Mouse (Mus musculus) CD4-positive, CD25-positive, alpha-beta regulatory T cell, adult 4 months (primary cell): ENCODE data around the gene Ccdc189. TPM values are rescaled to one million over a fixed set of nuclear protein-coding genes. Genes with fewer than 3 reads are reported as not detected.
A peak's percentile ranks its signal among the peaks of the same experiment; 100 is the strongest.
"Not testable (repeated sequence)": the region's sequence is repeated elsewhere in the genome, so short reads cannot be mapped to it uniquely, and the experiment has no call there.

ENCODE experiments used
- ATAC-seq: one replicate; pipeline ENCODE4 v1.8.0; 2017
- polyA plus RNA-seq, 2 experiments: library from polyadenylated mRNA; unstranded; fragments of 100-300 nt; shearing (Covaris generic); gene quantifications; one replicate each; pipeline ENCODE4 v1.2.1; 2017

Gene Ccdc189
- polyA plus RNA-seq = under 1 TPM; 0.56 to 0.70 TPM

- ATAC-seq = peak; percentile 97
Observed at GRCm38 (mm10) chr7:127588011-127588871, at the start of gene Ccdc189, which contains the start of gene Rnf40. TSS of gene Ccdc189 (minus strand) at chr7:127588595. TSS of gene Rnf40 (plus strand) at chr7:127588767.

GRCm38 (mm10) chr7:127636963-127637362 is 48.6 kb upstream of the Ccdc189 start:
- no peak for ATAC-seq

- no peak for ATAC-seq
Observed at GRCm38 (mm10) chr7:127631416-127631815, 43.0 kb upstream of the Ccdc189 start.

GRCm38 (mm10) chr7:127628646-127629045 is 40.3 kb upstream of the Ccdc189 start:
- ATAC-seq = peak; percentile 86

DNA sequence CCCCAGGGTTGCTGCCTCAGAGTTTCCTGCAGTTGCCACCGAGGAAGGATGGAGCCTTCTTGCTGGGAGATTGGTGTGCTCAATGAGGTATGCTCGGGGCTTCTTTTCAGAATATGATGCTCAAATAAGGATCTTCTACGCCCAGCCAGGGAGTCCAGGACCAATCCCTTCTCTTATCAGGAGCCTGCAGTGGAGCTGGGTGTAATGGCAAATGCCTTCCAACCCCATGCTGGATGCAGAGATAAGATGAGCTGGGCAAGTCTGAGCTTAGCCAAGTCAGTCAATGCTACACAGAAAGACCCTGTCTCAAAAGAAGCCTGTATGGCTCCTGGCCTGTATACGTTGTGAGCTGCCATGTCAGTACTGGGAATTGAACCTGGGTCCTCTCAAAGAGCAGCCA is 38.1 kb upstream of the Ccdc189 start:
- no peak for ATAC-seq

- no peak for ATAC-seq
Observed at GRCm38 (mm10) chr7:127626039-127626438, 37.6 kb upstream of the Ccdc189 start.

- not testable (repeated sequence) for ATAC-seq
Observed at GRCm38 (mm10) chr7:127618402-127618801, 30.0 kb upstream of the Ccdc189 start.

- ATAC-seq = no peak
Observed at GRCm38 (mm10) chr7:127617962-127618361, 29.6 kb upstream of the Ccdc189 start.

DNA sequence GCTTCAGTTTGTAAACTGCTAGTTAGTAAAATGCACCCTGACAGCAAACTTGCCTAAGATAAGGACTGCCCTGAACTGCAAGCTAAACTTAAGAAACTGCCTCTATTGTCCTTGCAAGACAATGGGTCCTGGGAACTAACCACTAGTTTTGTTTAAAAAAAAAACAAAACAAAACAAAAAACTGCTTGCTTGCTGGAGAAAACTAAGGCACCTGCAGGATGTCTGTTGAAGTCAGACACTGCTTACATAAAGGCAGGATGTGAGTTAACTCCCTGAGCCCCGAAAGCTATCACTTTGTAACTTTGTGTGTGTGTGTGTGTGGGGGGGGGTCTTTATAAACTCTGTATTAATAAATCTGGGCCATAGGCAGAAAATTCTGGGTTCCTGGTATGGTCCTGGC is 28.5 kb upstream of the Ccdc189 start:
- ATAC-seq = no peak

GRCm38 (mm10) chr7:127616336-127616735 is 27.9 kb upstream of the Ccdc189 start:
- no peak for ATAC-seq

DNA sequence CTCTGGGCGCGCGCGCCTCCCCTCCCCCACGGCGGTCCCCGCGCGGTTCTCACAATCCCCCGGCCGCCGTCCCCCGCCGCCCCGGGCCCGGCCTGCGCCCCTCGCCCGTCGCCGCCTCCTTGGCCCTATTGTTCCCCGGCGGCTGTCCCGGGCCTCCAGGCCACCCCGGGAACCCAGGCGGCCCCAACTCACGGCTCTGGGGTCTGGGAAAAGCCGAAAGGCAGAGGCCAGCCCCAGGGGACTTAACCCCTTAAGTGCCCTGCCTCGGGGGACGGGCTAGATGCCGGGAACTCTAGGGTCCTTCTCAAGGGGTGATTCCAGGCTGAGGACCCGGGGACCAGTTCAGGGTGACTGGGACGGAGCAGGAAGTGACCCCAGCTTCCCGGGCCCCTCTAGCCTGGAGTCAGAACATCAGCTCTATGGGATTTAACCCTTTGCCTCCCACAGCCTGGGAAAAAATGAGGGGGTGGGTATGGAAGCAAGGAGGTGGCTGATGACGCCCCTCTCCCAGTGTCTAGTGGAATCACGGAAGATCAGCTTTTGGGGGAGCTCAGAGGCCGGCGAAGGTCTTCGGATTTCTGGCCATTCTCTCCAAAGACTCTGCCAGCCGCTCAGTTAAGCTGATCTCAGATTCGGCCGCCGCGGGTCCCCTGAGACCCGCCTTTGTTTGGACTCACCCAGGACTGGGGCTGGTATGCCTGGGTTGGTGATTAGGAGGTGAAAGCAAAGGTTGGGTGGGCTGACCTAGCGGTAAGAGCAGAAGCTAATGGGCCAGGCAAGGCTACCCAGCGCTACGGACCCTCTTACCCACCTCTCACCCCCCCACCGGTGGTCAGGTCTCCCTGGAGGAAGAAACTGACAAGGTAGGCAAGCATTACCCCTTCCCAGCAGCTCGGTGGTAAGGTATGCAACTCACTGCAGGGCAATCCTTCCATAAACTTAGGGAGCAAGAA is 26.8 kb upstream of the Ccdc189 start, which contains the start of gene Zfp629:
Zfp629 (minus strand) TSS at position 907 of the 953 bp plus-strand sequence.
- ATAC-seq = no peak

DNA sequence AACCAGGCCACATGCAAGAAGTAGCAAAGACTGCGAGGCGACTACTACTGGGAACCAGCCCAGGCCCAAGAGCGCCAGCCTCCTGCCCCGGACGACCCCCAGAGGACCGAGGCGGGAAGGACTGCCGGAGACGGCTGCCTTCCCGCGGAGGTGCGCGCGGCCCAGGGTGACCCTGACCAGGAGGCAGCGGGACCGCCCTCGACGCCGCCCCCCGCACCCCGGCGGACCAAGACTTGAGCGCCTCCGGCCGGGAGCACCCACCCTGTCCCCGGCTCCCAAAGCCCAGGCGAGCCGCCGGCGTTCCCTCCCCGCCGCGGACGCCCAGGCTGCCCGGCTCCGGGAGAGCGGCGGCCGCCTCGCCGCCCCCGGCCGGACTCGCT is 26.1 kb upstream of the Ccdc189 start:
- no peak for ATAC-seq

GRCm38 (mm10) chr7:127614091-127614490 is 25.7 kb upstream of the Ccdc189 start:
- ATAC-seq = no peak

DNA sequence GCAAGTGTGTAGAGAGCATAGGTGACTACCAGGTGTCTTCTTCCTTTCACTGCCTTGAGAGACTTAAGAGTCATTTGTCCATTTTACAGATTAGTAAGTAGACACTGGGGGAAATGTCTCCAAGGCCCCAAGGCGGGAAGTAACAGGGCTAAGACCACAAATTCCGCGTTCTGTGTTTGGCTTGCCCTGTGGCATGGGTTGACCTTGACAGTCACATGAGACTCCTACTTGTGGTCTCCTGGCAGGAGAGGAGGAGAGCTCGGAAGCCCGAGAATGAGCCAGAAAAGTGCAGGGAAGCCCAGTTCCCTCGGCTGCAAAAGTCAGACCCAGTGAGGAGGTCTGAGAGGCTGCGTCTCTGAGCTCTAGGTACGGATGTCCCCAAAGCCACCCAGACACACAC is 25.1 kb upstream of the Ccdc189 start:
- no peak for ATAC-seq

- ATAC-seq = no peak
Observed at GRCm38 (mm10) chr7:127611561-127611960, 23.2 kb upstream of the Ccdc189 start.

DNA sequence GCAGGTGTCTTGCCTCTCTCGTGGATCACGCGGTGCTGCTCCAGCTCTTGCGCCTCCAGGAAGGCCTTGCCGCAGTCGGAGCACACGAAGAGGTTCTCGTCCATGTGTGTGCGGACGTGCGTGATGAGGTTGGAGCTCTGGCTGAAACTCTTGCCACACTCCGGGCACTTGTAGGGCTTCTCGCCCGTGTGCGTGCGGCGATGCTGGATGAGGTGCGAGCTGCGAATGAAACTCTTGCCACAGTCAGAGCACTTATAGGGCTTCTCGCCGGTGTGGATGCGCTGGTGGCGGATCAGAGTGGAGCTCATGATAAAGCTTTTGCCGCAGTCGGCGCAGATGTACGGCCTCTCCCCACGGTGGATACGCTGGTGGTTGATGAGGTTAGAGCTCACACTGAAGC is 22.6 kb upstream of the Ccdc189 start:
- ATAC-seq = no peak

- ATAC-seq = no peak
Observed at GRCm38 (mm10) chr7:127607150-127607549, 18.8 kb upstream of the Ccdc189 start.

- no peak for ATAC-seq
Observed at GRCm38 (mm10) chr7:127604256-127604655, 15.9 kb upstream of the Ccdc189 start.

DNA sequence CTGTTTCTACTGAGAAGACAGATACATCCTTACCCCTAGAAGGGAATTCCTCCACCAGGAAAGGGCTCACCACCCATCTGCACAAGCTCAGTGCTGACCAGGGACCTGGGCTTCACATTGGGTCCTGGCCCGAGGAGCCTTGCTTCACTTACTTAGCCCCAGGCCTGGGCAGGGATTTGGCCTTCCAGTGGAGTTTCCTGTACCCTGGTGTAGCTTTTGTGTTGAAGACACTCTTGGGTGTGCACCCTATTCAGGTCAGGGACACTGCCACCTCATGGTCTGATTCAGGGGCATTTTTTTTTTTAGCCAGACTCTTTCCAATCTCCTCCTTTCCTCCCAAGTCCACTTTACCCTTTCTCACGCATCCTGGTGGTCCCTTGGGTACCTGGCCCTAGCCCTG is 14.5 kb upstream of the Ccdc189 start:
- ATAC-seq = no peak

DNA sequence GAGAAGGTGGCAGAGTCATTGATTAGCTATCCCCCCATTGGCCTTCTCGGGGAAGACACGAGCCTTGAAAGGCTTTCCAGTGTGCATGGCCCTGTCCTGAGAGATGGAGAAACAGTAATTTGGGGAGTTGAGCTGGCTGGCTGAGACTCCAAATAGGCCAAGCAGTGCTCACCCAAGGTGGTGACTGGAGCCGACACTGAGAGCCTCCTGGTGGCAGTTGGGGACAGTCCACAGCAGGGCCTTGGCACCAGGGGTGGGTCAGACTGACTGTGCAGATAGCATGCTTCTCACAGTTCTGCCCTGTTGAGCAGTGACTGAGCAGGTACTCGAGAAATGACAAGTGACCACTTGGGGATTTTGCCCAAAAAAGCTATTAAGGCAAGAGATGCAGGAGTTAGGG is 13.3 kb upstream of the Ccdc189 start:
- no peak for ATAC-seq

- ATAC-seq = no peak
Observed at GRCm38 (mm10) chr7:127600612-127601011, 12.2 kb upstream of the Ccdc189 start.

DNA sequence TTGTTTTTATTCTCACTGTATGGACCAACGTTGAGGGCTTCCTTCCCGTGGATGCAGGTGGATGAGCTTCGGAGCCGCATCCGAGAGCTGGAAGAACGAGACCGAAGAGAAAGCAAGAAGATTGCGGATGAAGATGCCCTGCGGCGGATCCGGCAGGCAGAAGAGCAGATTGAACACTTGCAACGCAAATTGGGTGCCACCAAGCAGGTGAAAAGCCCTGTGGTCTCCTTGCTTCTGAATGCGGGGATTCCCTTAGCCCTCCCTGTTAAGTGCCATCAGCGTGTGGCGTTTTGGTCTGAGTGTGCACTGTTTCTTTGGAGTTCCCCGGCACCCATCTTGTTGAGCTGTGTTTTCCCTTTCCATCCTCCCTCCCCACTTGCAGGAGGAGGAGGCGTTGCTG is 8.4 kb upstream of the Ccdc189 start:
- ATAC-seq = no peak

DNA sequence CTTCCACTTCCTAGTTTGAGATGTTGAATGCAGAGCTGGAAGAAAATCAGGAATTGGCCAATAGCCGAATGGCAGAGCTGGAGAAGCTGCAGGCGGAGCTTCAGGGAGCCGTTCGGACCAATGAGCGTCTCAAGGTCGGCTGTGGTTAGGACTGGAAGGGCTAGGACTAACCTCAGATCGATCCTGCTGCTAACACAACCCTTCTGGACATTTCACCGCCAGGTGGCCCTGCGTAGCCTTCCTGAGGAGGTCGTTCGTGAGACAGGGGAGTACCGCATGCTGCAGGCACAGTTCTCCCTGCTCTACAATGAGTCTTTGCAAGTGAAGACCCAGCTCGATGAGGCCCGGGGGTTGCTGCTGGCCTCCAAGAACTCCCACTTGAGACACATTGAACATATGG is 4.2 kb upstream of the Ccdc189 start:
- ATAC-seq = no peak
